Mouse (Mus musculus) embryo, embryonic 11.5 days (tissue): ENCODE measurements at regions not wholly inside any gene's neighbourhood (a gene's known extent, or its start where the extent isn't known, plus 50 kb on each side); places are given as distances from the start of the nearest gene placed in this dataset.

Experiments used
- DNase-seq: peaks from one replicate; pipeline ENCODE4 v3.0.0-alpha.2; 2012; ENCODE audit warnings: low read depth, low spot score

DNA sequence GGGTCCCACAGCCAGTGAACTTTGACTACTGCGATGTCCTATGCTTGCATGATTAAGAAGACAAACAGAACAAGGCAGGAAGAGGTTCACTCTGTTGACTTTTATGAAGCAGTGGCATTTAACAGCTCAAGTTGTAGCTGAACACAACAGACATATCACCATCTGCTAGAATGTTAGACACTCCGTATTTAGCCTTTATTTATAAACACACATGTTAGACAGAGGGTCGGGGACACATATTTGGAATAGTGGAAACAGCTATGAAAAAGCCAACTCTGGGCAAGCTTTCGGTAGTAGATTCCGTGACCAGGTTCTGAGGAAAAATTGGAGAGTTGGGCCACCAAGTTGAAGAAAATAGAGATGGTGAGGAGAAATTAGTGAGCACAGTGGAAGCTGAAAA, 775.6 kb upstream of the Fam98a start:
- DNase-seq: no peak

DNA sequence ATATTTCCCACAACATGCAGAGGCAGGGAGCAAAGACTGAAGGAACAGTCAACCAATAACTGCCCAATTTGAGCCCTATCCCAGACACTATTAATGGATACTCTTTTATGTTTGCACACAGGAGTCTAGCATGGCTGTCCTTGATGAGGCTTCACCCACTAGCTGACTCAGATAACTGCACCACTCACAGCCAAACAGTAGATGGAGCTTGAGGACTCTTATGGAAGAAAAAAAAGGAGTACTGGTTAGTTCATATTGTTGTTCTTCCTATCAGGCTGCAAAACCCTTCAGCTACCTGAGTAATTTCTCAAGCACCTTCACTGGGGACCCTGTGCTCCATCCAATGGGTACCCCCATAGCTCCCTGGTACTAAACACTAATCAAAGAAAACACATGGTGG, 742.9 kb upstream of the Fam98a start:
- DNase-seq: peak; percentile 2
